Mouse (Mus musculus) cortical plate, adult 2 months (tissue): Measurements from ENCODE around the gene Zfp472. TPM values are rescaled to one million over a fixed set of nuclear protein-coding genes. Genes with fewer than 3 reads are reported as not detected.
"Not testable (repeated sequence)": the region's sequence is repeated elsewhere in the genome, so short reads cannot be mapped to it uniquely, and the experiment has no call there.

Experiments
- H3K27ac ChIP-seq: fragments of 200-500 bp; 2 replicates; pipeline ENCODE4 v1.5.1; 2012; ENCODE audit warnings: low read length, control low read depth, inconsistent platforms; ENCODE audit not compliant: insufficient read depth
- H3K4me1 ChIP-seq: fragments of 200-500 bp; 2 replicates; pipeline ENCODE4 v1.6.1; 2011; ENCODE audit warnings: low read length; ENCODE audit not compliant: control insufficient read depth, insufficient read depth
- H3K4me3 ChIP-seq: fragments of 200-500 bp; 2 replicates; pipeline ENCODE4 v1.5.1; 2011; ENCODE audit warnings: mild to moderate bottlenecking, low read length, control low read depth; ENCODE audit not compliant: insufficient read depth
- CTCF ChIP-seq: fragments of 200-500 bp; IDR thresholded peaks from 2 replicates; pipeline ENCODE4 v1.5.1; 2011; ENCODE audit warnings: mild to moderate bottlenecking, control low read depth, low read length; ENCODE audit not compliant: insufficient read depth; ENCODE audit errors: extremely low read depth
- POLR2A ChIP-seq: fragments of 200-500 bp; IDR thresholded peaks from 2 replicates; pipeline ENCODE4 v1.6.1; 2011; ENCODE audit warnings: mild to moderate bottlenecking, low read length, control low read depth; ENCODE audit not compliant: insufficient read depth; ENCODE audit errors: extremely low read depth
- polyA plus RNA-seq: library from polyadenylated mRNA; depleted of rRNA; stranded (reverse); fragments of >200 nt; gene quantifications from 2 replicates; pipeline ENCODE4 v1.2.3, GENCODE M21; 2012; rRNA removed

Gene Zfp472
- polyA plus RNA-seq, 1 experiment, result 3.1 TPM

DNA sequence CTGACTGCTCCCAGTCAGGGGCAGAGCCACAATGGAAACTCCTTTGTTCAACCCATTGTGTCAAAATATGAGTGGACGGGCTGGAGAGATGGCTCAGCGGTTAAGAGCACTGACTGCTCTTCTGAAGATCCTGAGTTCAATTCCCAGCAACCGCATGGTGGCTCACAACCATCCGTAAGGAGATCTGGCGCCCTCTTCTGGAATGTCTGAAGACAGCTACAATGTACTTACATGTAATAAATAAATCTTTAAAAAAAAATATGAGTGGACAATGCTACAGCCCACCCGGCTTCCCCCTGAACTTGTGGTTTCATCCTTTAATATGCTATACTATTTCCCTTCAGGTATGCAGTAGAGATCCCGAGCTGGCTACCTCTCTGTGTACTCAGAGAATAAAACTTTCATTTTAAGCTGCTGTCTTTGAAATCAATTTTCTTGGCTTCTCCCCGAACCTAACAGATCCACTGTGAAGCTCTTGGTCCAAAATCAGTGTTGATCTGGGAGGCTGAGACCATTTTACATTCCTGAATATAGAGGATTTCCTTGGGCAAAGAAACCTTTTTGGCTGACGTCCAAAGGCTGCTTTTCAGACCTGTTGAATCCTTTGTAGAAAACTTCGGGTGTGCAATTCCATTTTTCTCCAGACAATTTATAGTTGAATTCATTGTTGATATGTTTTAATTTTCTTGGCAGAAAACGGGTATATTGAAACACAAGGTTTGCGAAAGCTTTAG lies 26.5 kb downstream of the Zfp472 start:
- Histone ChIP-seq H3K4me1 (peaks cover 2% of the 10 kb centered on the region; the same call in 1 of the 2 replicates), H3K4me3 (peak overlapping the region; percentile 63; the same call in 1 of the 2 replicates), H3K27ac (no peak overlapping the region)
- TF ChIP-seq CTCF (no peak), POLR2A (no peak)

DNA sequence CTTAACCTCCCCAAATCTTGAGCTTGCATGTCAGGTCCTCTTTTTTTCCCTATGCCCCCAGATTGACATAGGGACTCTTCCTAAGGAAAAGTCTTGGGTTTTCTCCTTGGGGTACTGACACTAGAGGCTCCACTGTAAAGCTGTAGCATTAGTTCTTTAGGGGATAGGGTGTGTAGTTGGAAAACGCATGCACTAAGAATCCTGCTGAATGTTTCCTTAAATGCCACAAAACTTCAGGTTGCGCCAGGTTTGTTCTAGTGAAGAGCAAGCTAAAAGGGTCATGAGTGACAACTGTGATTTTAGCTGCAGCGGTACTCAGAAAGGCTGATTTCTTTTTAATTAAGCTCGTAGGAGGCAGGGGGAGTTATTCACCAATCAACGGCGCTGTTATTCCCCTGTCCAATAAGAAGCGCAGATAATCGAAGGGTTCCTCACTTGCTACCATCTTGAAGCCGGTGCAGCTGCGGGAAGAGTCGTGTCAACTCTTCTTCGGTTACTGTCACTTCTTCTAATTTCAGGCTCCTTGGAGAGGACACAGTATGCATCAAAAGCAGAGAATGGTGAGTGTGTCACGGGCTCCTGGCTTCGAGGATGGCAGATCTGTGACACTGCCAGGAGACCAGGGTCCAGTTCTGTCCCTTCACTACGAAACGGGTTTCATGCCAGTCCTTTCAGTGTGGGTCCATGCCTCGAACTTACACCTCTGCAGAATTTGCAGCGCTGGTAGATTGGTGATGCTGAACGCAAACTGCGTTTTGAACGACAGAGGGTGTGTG lies 27.3 kb downstream of the Zfp472 start, which contains the start of gene Zfp952:
Gene Zfp952 (plus strand): TSS at position 431 of the 776 bp plus-strand sequence.
- TF ChIP-seq CTCF (no peak), POLR2A (peak; percentile 77)
- H3K4me3 ChIP-seq, result peak within 1 kb of the TSS; percentile 63
- peaks cover 2% of the 10 kb centered on the region; the same call in 1 of the 2 replicates for H3K4me1 ChIP-seq
- no peak within 1 kb of the TSS for H3K27ac ChIP-seq

DNA sequence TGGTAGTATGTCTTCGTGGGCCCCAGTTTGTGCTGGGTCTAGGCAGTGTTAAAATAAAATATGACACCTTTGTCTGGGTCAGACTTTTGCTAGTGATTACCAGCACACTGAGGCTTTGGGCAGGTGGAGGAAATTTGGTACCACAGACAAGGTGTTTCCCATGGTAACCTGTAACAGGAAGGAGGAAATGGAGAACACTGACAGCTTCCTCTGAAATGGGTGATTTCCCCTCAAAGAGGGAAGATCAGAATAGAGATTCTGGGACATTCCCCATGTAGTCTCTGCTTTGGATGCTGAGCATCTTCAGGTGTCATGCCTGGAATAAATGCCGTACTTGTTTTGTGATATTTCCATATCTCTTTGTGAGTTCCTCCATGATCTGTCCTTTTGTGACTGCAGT lies 32.9 kb downstream of the Zfp472 start:
- Histone ChIP-seq H3K27ac (no peak overlapping the region), H3K4me3 (no peak overlapping the region), H3K4me1 (peaks cover 2% of the 10 kb centered on the region; the same call in 1 of the 2 replicates)
- TF ChIP-seq POLR2A (no peak), CTCF (no peak)

DNA sequence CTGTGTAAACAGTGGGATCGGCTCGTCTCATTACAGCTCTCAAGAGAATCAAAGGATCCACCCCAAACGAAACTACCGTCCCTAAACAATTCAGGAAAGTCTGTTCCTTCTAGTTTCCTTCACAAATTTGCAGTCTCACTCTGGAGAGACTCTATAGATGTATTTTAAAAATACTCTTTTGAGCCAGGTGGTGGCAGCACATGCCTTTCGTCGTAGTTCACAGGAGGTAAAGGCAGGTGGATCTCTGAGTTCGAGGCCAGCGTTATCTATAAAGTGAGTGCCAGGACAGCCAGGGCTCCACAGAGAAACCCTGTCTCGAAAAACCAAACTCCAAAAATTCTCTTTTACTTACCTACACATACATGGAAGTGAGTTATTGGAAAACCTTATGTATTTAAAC lies 42.7 kb downstream of the Zfp472 start:
- Histone ChIP-seq H3K27ac (no peak overlapping the region), H3K4me1 (no peaks in the 10 kb centered on the region), H3K4me3 (no peak overlapping the region)
- TF ChIP-seq CTCF, result 0 out of 2 replicates have a peak, but pooled peaks have one; percentile 6
- no peak for TF ChIP-seq POLR2A

DNA sequence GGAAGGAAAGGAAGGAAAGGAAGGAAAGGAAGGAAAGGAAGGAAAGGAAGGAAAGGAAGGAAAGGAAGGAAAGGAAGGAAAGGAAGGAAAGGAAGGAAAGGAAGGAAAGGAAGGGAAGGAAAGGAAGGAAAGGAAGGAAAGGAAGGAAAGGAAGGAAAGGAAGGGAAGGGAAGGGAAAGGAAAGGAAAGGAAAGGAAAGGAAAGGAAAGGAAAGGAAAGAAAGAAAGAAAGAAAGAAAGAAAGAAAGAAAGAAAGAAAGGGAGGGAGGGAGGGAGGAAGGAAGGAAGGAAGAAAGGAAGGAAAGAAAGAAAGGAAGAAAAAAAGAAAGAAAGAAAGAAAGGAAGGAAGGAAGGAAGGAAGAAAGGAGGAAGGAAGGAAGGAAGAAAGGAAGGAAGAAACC lies 54.8 kb downstream of the Zfp472 start:
- H3K4me3 ChIP-seq, H3K4me1 ChIP-seq, H3K27ac ChIP-seq: not testable (repeated sequence)

Other genes starting within 250 kb of the Zfp472 start
- 26.3 and 27.4 TPM in 2 replicates for gene Zfp871, start 177.5 kb upstream of the Zfp472 start, polyA plus RNA-seq
- 6.4 and 7.9 TPM in 2 replicates for gene Zfp811, start 155.9 kb upstream of the Zfp472 start, polyA plus RNA-seq
- 12.5 and 14.7 TPM in 2 replicates for gene Zfp799, start 135.6 kb upstream of the Zfp472 start, polyA plus RNA-seq
- 5.2 and 5.5 TPM in 2 replicates for gene Zfp870, start 74.2 kb upstream of the Zfp472 start, polyA plus RNA-seq
- 17.0 and 18.6 TPM in 2 replicates for gene Cyp4f14, start 48.5 kb upstream of the Zfp472 start, polyA plus RNA-seq
- 32.8 and 37.6 TPM in 2 replicates for gene Cyp4f13, start 18.4 kb upstream of the Zfp472 start, polyA plus RNA-seq
- gene Zfp952, start 27.3 kb downstream of the Zfp472 start, polyA plus RNA-seq, result 10.6 and 11.4 TPM in 2 replicates
- 9.7 and 10.1 TPM in 2 replicates for gene Zfp763, start 67.6 kb downstream of the Zfp472 start, polyA plus RNA-seq
- gene 4921501E09Rik, start 102.2 kb downstream of the Zfp472 start, polyA plus RNA-seq, result 0.08 TPM in 1 of 2 replicates, not detected in the other
- 8.0 and 8.6 TPM in 2 replicates for gene Zfp563, start 123.5 kb downstream of the Zfp472 start, polyA plus RNA-seq
- gene Morc2b, start 173.9 kb downstream of the Zfp472 start, polyA plus RNA-seq, result 4.6 and 5.2 TPM in 2 replicates
- not detected in 2 replicates for gene Olfr55, start 202.6 kb downstream of the Zfp472 start, polyA plus RNA-seq
- not detected in 2 replicates for gene Olfr239, start 225.5 kb downstream of the Zfp472 start, polyA plus RNA-seq